Mouse (Mus musculus) 416B (cell line): Measurements from ENCODE around the gene Apela.
A peak's percentile ranks its signal among the peaks of the same experiment; 100 is the strongest.

Experiments
- DNase-seq: peaks from one replicate; pipeline ENCODE4 v3.0.0; 2011; ENCODE audit warnings: low read depth

Apela gene

GRCm38 (mm10) chr8:65037117-65037533 lies at the start of gene Apela:
Gene Apela, minus strand, starts transcription at chr8:65037336.
- no peak for DNase-seq

- DNase-seq = peak; percentile 28
Measured at GRCm38 (mm10) chr8:65085680-65086079, 48.5 kb upstream of the Apela start.

- peak; percentile 58 for DNase-seq
Measured at GRCm38 (mm10) chr8:65080731-65081130, 43.6 kb upstream of the Apela start.

GRCm38 (mm10) chr8:65074733-65075132 lies 37.6 kb upstream of the Apela start, which contains the start of gene Gm10663:
Gene Gm10663, plus strand, starts transcription at chr8:65075033.
- DNase-seq = no peak

GRCm38 (mm10) chr8:65070996-65071395 lies 33.9 kb upstream of the Apela start:
- no peak for DNase-seq

GRCm38 (mm10) chr8:65068473-65068819 lies 31.3 kb upstream of the Apela start:
- no peak for DNase-seq

GRCm38 (mm10) chr8:65067694-65068472 lies 30.7 kb upstream of the Apela start:
- DNase-seq = no peak

- no peak for DNase-seq
Measured at GRCm38 (mm10) chr8:65067031-65067430, 29.9 kb upstream of the Apela start.

- DNase-seq = no peak
Measured at GRCm38 (mm10) chr8:65065622-65066021, 28.5 kb upstream of the Apela start.

- no peak for DNase-seq
Measured at GRCm38 (mm10) chr8:65064071-65064470, 26.9 kb upstream of the Apela start.

GRCm38 (mm10) chr8:65062195-65062594 lies 25.1 kb upstream of the Apela start:
- no peak for DNase-seq

GRCm38 (mm10) chr8:65056722-65057121 lies 19.6 kb upstream of the Apela start:
- DNase-seq = no peak

- no peak for DNase-seq
Measured at GRCm38 (mm10) chr8:65053968-65054367, 16.8 kb upstream of the Apela start.

GRCm38 (mm10) chr8:65053554-65053953 lies 16.4 kb upstream of the Apela start:
- DNase-seq = no peak

GRCm38 (mm10) chr8:65047801-65048200 lies 10.7 kb upstream of the Apela start:
- no peak for DNase-seq

- DNase-seq = no peak
Measured at GRCm38 (mm10) chr8:65047193-65047592, 10.1 kb upstream of the Apela start.

GRCm38 (mm10) chr8:65046565-65046964 lies 9.4 kb upstream of the Apela start:
- no peak for DNase-seq

GRCm38 (mm10) chr8:65034136-65034535 lies 3.0 kb downstream of the Apela start:
- DNase-seq = no peak

GRCm38 (mm10) chr8:65033056-65033455 lies 4.1 kb downstream of the Apela start:
- no peak for DNase-seq

GRCm38 (mm10) chr8:65032107-65032506 lies 5.0 kb downstream of the Apela start:
- no peak for DNase-seq

GRCm38 (mm10) chr8:65030735-65031485 lies 6.2 kb downstream of the Apela start:
- no peak for DNase-seq

GRCm38 (mm10) chr8:65029776-65030175 lies 7.4 kb downstream of the Apela start:
- no peak for DNase-seq

- DNase-seq = no peak
Measured at GRCm38 (mm10) chr8:65028959-65029686, 8.0 kb downstream of the Apela start.
